Mouse (Mus musculus) lung, postnatal 25 days (tissue): ENCODE measurements around the gene Slco4c1.

Experiments
- DNase-seq: peaks from one replicate; pipeline ENCODE4 v3.0.0; 2022; ENCODE audit warnings: low spot score

Gene Slco4c1

DNA sequence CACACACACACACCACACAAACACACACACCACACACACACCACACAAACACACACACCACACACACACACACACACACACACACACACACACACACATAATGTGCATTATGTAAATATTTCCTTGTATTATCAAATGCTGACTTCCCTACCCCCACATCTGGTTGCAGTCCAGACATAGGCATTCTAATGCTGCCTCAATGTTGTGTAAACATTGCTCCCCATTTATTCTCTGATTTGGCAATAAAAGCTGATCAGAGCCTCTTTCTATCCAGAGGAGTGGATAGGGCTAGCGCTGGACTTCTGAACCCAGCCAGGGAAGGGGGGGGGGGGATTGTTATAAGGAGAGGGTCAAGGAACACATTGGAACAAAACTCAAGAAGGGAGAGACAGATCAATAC lies 101.7 kb downstream of the Slco4c1 start:
- DNase-seq: no peak

DNA sequence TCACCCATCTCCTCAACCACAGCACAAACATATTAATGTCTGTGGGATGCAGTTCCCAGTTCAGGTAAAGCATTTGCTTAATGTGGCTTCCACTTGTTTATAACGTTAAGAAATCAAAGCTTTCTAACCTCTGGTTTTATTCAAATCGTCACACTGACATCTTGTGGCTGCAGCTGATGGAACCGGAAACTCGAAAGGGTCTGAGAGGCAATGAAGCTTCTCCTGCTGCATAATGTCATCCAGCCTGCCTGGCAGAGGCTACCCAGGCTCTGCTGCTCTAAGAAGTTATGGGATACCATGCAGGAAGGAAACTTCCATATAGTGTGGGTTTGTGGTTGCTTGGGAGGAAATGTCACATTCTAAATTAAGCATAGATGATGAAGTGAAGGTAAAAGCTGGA lies 103.7 kb downstream of the Slco4c1 start:
- no peak for DNase-seq

DNA sequence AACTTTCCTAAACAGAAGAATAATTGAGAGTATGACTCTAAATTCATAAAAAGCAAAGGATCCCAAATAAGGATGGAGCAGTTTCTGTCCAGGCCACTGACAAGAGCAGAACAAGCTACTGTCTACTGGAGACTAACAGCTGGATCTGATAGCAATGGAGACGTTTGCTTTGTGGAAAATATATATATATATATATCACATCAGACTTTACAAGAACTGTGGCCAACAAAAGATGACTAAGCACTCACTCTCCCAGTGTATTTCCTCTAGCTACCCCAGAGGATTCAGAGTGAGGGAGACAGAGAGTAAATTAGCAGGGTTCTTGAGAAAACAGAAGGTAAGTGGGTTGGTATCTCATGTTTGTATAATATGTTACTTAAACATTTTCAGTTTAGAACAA lies 105.4 kb downstream of the Slco4c1 start:
- no peak for DNase-seq
